Mouse (Mus musculus) common myeloid progenitor, adult 5-6 weeks (primary cell): ENCODE results near the gene Tmcc2. TPM values are rescaled to one million over a fixed set of nuclear protein-coding genes. Genes with fewer than 3 reads are reported as not detected.

ENCODE experiments used
- ATAC-seq: replicated peaks from 2 replicates; pipeline ENCODE4 v1.8.0; 2016; ENCODE audit warnings: low read depth, mild to moderate bottlenecking, moderate TSS enrichment, inconsistent platforms; ENCODE audit not compliant: poor library complexity, severe bottlenecking
- total RNA-seq: library from RNA; stranded (forward); fragments of 200-1000, 187-1606 nt; gene quantifications from 2 replicates; pipeline ENCODE4 v1.2.3, GENCODE M21; 2017

The Tmcc2 gene
- total RNA-seq, 1 experiment from 2014 or later = 14.4 TPM

DNA sequence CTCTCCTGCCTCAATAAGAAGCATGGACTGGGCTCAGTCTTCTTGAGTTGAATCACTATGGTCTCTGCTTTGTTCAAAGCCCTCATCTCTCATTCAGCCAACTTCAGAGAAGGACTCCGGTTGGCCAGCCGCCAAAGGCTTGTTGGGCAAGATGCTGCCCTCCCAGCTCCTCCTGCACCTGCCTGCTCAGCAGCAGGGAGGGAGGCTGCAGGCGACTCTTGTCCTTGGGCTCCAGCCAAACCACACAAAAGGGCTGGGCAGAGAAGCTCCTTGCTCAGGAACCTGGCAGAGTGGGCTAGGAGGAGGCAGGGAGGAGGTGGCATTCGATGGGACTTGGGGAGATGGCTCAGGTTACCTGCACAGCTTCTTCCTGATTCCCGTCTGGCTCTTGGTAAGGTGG is 71.8 kb downstream of the Tmcc2 start:
- peak; percentile 41 for ATAC-seq

DNA sequence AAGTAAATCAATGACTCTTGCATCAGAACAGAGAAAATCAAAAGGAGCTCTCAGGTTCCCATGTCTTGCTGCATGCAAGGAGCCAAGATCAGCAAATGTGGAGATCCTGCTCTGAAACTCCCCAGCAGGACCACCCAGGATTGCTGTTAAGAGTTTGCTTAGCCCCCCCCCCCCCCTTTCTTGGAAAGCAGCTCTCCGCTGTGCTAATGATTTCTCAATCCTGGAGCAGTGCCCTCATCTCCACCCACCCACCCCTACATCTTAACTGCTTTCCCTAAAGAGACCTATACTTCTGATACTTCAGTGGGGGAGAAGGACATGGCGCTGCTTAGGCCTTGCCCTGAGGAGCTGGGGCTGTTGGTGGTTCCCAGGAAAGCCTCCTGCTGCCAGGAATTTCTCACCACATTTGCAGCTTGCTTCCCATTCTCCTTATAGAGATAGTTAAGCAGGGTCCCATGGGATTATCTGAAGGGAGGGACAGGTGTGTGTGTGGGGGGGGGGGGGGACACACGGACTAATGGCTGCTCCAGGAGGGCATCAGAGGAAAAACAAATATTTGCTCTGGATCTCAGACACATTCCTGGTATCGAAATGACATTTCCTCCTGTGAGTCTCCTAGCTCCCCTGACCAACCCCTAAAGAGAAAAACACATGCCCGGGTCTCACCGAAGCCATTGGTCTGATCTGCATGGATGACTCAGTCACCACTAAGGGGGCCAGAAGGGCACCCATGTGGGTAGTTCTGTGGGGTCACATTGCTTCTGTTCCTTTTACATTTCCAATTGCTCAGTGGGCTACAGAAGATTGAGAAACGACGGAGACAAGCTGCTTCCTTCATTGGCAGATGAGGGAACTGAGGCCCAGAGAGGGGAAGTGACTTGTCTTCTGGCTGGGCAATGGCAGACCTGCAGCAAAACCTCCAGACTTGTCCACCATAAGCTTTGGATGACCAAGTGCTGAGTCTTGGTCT is 72.9 kb downstream of the Tmcc2 start:
- peak; percentile 51 for ATAC-seq

DNA sequence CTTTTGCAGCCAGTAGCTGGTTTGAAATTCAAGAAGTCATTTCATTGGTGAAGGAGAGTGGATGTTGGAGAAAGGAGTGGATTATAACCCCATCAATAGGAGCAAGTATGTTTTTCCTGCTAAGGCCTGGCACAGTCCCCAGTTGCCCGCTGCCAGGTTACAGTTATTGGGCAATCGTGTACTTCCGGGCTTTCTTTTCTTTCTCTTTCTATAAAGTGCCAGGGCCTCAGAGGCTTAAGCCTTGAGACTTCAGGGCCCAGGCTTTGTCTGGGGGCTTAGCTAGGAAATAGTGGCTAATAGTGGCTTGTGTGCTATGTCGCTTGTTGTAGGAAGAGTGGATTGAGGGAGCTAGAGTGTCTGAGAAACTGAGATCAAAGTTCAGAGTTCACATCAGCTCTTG is 73.7 kb downstream of the Tmcc2 start:
- peak; percentile 14; the same call in 1 of the 2 replicates for ATAC-seq

GRCm38 (mm10) chr1:132316625-132316994 is 74.5 kb downstream of the Tmcc2 start:
- no peak for ATAC-seq

DNA sequence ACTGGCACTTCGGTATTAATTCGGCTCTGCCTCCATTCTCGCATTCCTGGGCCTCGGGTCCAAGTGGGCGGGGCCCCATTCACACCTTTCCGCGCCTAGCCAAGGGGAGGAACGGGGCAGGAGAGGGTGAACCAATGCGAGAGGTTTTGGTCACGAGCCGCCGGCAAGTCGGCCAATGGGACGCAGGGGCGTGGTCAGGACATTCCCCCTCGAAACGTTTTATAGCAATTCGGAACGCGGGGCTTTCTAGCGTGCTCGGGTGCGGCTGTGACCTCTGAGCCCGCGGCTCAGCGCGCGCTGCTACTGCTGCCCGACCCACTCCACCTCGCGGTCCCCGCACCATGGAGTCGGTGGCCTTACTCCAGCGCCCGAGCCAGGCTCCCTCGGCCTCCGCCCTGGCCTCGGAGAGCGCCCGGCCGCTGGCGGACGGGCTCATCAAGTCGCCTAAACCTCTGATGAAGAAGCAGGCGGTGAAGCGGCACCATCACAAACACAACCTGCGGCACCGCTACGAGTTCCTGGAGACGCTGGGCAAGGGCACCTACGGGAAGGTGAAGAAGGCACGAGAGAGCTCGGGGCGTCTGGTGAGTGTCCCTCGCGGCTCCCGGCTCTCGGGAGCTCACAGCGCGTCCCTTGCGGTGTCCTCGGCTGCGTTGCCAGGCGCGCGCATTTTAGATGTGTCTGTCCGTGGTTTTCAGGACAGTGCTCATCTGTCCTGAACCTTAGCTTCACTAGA is 75.0 kb downstream of the Tmcc2 start, which contains the start of gene Nuak2:
Nuak2 (plus strand) TSS at position 238 of the 736 bp plus-strand sequence.
- ATAC-seq = peak; percentile 53

- ATAC-seq = peak; percentile 57
Observed at GRCm38 (mm10) chr1:132312703-132313102, 78.4 kb downstream of the Tmcc2 start.

DNA sequence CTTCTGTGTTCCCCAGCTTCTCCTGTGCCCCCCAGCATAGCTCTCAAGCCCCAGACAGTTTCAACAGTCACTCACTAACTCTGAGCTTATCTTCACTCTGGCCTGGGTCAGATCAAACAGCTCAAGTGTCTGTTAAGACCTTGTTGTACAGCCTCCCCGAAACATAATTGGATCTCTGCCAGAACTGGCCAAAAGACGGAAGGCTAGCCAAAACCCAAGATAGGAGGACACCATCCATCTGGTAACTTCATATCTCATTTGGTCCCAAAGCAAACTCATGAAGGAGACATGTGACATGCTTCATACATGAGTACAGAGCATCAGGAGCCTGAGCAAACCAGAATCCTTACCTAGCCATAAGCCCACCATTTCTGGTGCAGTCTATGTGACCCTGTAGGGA is 79.0 kb downstream of the Tmcc2 start:
- peak; percentile 13 for ATAC-seq

DNA sequence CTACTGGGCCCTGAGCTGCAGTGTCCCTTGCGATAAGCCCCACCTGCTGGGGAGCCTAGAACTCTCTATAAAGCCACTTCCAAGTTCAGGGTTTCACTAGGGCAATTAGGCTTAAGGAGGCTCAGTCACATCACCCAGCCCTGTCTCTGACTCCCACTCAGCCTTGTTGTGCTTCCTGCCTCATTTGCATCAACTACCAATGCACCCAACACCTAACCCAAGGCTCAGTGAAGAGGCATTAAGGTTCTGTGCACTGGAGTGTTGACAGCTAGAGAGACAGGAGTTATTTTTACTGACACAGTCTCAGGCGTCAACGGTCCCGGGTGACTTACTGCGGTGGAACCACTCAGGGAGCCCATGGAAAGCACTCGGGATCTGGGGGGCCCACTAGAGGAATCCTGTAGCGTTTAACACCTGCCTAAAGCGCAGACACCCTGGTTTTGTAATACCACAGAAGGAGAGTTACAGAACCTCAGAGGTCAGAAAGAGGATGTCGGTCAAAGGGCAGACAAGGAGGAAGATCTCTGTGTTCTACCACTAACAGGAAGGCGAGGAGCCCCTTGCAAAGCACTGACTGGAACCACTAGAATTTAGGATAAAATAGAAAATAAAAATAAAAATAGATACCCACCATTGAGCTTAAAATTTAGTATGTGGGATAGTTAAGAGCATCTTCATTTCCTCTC is 79.8 kb downstream of the Tmcc2 start:
- ATAC-seq = peak; percentile 19; the same call in 1 of the 2 replicates

GRCm38 (mm10) chr1:132310754-132311153 is 80.3 kb downstream of the Tmcc2 start:
- ATAC-seq = no peak

- ATAC-seq = no peak
Observed at GRCm38 (mm10) chr1:132308674-132309073, 82.4 kb downstream of the Tmcc2 start.

GRCm38 (mm10) chr1:132307962-132308361 is 83.1 kb downstream of the Tmcc2 start:
- ATAC-seq = no peak

DNA sequence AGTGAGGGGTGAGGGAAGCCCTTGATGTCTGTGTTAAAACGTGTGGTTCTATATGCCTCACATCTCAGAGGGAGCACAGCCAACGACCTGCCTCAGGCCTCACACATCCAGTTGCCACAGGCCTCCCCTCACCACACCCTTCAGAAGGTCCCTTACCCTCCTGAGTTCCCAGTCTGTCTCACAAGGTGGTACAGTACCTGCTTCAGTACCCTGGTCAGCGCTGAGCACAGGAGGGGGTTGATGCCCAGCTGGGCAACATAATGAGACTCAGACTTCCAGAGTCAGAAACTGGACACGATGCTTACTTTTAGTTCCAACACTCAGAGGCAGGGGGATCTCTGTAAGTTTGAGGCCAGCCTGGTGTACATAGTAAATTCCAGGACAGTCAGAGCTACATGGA is 84.3 kb downstream of the Tmcc2 start:
- no peak for ATAC-seq

Other genes starting within 250 kb of the Tmcc2 start
- not detected in 2 replicates for gene Lemd1, start 199.8 kb downstream of the Tmcc2 start, total RNA-seq
- not detected in 2 replicates for gene AC124108.1, start 199.8 kb downstream of the Tmcc2 start, total RNA-seq
- gene Gm10188, start 161.5 kb downstream of the Tmcc2 start, total RNA-seq = not detected in 2 replicates
- not detected in 2 replicates for gene Klhdc8a, start 92.7 kb downstream of the Tmcc2 start, total RNA-seq
- gene Nuak2, start 75.2 kb downstream of the Tmcc2 start, total RNA-seq = 8.0 and 12.0 TPM in 2 replicates
- gene Dstyk, start 26.3 kb upstream of the Tmcc2 start, total RNA-seq = 16.2 and 25.7 TPM in 2 replicates
- gene Rbbp5, start 86.1 kb upstream of the Tmcc2 start, total RNA-seq = 47.4 and 56.9 TPM in 2 replicates
- gene Tmem81, start 114.9 kb upstream of the Tmcc2 start, total RNA-seq = 3.0 and 6.3 TPM in 2 replicates
- not detected in 2 replicates for gene Cntn2, start 152.0 kb upstream of the Tmcc2 start, total RNA-seq